Mouse (Mus musculus): Measurements from ENCODE around the gene Rpl41. TPM values are rescaled to one million over a fixed set of nuclear protein-coding genes. Genes with fewer than 3 reads are reported as not detected.
"Not testable (repeated sequence)": the region's sequence is repeated elsewhere in the genome, so short reads cannot be mapped to it uniquely, and the experiment has no call there.

Gene Rpl41
- polyA plus RNA-seq, 2 experiments from 2014 or later, result 4,848 to 7,095 TPM

DNA sequence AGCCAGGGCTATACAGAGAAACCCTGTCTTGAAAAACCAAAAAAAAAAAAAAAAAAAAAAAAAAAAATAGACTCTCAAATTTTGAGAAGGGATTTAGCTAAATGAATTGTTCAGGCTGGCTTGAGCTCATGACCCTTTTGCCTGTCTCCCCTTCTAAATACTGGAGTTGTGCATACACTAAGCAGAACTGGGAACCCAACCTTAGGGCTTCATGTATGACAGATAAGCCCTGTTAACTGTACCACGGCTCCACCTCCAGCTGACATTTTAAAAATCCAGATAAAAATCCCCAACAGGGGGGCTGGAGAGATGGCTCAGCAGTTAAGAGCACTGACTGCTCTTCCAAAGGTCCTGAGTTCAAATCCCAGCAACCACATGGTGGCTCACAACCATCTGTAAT is 6.5 kb upstream of the Rpl41 start:
- not testable (repeated sequence) for ATAC-seq

- not testable (repeated sequence) for ATAC-seq
These were observed 1.2 kb upstream of the Rpl41 start for GRCm38 (mm10) chr10:128550144-128550823.

DNA sequence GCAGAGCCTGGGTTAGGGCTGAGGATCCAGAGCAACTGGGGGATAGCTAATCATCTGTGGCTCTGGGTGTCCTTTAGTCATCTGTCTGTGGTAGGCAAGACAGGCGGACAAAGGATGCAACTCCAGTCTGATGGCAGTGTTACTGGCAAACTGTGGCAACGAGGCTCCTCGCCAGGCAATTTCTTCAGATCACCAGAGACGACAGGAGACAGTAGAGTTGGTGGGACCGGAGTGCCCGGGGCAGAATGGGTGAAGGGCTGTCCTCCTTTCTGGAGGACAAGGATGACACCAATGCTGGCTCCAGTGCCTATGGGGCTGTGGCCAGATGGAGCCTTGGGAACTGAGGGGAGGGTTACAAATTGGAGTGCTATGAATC is 565 bp upstream of the Rpl41 start:
- not testable (repeated sequence) for ATAC-seq

- not testable (repeated sequence) for ATAC-seq
These were observed 884 bp downstream of the Rpl41 start for GRCm38 (mm10) chr10:128548051-128548791.

GRCm38 (mm10) chr10:128547361-128548032 is 1.6 kb downstream of the Rpl41 start, which contains the start of gene Zc3h10:
TSS of gene Zc3h10 (minus strand) at chr10:128547774.
- ATAC-seq, result peak; percentile 73

GRCm38 (mm10) chr10:128546787-128547186 is 2.3 kb downstream of the Rpl41 start:
- ATAC-seq, result no peak

DNA sequence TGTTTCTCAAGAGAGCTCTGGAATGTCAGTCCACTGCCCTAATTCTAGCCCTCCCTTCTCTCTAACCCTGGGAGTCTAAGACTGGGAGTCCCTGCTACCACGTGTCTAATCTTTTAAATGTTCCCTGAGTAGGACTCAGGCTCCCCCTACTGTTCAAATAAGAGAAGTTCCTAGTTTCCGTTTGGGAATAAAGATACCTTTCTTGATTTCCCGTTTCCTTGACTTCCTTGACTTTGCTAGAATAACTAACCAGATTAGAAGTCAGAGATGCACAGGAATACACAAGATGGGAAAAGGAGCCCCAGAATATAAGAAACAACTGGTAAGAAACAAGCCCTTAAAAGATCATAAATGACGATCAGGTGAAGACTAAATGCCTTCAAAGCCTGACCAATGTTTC is 2.7 kb downstream of the Rpl41 start:
- ATAC-seq, result no peak

DNA sequence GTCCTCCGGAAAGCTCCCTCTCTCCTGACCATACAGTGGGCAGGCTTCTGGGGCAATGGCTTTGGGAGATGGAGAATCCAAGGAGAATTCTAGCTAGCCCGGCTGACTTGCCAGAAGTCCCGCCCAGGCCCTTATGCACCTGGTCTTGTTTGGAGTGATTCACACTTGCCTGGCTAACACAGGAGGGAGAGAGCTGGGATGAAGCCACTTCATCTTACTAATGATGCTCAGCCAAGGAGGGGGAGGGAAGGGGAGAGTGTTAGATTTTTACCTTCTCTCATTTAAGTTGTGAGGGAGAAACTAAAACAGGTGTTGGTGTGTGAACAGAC is 3.6 kb downstream of the Rpl41 start:
- ATAC-seq, result no peak

DNA sequence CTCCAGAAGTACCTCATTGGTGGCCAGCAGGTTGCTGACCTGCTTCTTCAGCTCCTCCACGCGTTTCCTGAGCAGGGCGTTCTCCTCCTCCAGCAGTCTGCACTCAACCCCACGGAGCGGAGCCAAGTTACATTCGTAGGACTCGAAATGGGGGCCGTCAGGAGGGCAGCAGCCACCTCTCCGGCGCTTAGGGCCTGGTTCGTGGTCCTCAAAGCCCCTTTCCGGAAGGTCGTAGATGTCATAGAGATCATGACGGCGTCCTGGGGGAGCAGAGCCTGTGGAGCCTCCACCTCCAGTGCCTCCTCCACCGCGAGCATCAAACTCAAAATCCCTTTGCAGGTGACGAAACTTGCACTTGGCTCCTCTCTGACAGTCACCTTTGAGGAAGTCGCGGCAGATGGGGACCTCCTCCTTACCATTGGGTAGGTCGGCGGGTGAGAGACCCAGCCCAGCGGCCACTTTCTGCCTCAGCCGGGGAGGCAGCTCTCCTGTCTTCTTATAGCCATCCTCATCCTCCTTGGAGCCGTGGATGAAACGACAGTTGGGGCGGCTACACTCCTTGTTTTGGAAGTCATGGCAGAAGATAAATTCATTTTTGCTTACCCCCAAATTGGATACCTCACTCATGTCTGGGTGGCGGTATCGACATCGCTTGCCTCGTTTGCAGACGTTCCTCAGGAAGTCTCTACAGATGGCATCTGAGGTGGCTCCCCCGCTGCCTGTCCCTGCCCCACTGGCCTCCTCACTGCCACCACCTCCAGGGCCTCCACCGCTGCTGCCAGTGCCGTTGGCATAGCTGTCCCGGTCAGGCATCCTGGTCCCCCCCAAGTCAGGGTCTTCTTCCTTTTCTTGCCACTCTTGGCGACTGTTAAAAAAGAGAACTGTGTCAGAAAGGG is 4.2 kb downstream of the Rpl41 start:
- ATAC-seq, result no peak

DNA sequence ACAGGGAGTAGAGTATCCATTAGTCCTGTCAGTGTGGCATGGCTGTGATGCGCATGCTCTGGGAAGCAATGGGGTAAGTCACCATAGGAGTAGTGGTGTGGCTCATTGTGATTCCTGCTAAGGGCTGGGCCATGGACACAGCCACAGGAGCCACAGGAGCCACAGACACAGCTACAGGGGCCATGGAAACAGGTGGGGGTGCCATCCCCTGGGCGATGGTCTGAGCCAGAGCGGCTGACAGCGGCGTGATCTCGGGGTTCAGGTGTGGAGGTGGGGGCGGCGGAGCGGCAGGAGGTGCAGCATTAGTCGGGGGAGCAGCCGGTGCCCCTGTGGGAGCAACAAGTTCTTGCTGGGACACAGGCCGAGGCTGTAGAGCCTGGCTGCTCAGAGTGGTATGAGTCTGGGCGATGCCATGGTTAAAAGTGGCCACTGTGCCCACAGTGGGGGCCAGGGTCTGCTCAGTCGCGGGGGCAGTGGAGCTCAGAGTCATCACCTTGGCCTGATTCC is 4.9 kb downstream of the Rpl41 start:
- no peak for ATAC-seq

DNA sequence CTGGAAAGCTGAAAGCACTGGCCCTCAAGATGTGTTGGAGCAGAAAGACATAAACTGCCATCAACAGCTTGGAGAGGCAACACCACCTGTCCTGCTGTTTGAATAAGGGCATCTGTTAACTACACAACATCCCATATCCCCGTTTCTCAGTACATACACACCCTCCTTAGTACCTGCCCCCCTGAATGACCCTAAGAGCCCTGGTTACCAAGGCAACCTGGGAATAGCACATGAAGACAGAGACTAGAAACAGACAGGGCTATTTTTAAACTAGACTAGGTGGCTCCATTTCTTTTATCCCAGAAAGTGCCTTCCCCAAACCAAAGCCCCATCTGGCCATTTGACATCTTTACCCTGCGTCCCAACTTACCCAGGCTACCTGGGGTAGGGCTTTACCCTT is 6.0 kb downstream of the Rpl41 start:
- ATAC-seq, result no peak

DNA sequence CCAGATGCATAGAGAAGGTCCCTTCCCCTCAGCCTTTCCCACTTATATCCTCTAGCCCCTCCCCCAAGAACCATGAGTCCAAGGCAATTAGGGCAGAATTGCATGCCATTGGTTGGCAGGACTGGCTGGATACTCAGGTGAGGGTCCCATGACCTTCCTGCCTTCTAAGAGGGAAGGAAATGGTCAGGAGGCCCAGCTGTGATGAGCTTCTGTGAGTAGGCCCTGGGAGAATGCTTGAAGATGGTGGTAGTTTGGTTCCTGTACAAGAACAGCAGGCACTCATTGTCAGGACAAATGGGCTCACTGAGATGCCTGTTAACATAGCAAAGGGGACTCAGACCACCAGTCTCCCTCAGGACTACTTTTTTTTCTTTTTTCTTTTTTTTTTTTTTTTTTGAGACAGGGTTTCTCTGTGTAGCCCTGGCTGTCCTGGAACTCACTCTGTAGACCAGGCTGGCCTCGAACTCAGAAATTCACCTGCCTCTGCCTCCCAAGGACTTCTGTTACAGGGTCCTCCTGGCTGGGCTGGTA is 10.7 kb downstream of the Rpl41 start:
- no peak for ATAC-seq

GRCm38 (mm10) chr10:128536266-128536940 is 12.7 kb downstream of the Rpl41 start:
- ATAC-seq, result peak; percentile 99

- peak; percentile 47 for ATAC-seq
These were observed 13.4 kb downstream of the Rpl41 start for GRCm38 (mm10) chr10:128535624-128536265.

GRCm38 (mm10) chr10:128535206-128535605 is 13.9 kb downstream of the Rpl41 start:
- ATAC-seq, result no peak

DNA sequence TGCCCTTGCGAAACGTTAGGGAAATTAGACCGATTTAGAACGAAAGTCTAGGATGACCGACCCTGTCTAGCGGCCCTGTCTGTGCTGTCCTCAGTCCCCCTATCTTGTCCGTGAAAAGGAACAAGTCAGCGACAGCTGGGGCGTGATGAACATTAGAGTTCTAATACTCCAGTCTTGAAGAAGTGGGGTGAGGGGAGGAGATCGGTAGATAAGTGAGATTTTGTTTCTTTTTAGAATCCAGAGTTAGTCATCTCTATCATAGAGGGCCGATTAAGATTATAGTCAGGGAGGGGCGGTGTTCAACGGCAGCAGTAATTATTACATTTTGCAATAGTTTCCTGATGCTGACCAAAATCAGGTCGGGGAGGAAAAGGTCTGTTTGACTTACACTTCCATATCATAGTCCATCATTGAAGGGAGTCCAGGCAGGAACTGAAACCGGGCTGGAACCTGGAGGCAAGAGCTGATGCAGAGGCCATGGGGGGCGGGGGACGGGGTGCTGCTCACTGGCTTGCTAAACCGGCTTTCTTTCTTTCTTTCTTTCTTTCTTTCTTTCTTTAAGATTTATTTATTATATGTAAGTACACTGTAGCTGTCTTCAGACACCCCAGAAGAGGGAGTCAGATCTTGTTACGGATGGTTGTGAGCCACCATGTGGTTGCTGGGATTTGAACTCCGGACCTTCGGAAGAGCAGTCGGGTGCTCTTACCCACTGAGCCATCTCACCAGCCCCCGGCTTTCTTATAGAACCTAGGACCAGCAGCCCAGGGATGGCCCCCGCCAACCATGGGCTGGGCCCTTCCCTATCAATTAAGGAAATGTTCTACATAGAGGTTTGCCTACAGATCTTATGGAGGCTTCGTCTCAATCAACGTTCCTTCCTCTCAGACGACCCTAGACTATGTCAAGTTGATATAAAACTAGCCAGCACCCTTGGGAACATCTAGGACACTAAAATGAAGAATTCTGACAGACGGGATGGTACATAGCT is 22.4 kb downstream of the Rpl41 start:
- ATAC-seq, result peak; percentile 16

DNA sequence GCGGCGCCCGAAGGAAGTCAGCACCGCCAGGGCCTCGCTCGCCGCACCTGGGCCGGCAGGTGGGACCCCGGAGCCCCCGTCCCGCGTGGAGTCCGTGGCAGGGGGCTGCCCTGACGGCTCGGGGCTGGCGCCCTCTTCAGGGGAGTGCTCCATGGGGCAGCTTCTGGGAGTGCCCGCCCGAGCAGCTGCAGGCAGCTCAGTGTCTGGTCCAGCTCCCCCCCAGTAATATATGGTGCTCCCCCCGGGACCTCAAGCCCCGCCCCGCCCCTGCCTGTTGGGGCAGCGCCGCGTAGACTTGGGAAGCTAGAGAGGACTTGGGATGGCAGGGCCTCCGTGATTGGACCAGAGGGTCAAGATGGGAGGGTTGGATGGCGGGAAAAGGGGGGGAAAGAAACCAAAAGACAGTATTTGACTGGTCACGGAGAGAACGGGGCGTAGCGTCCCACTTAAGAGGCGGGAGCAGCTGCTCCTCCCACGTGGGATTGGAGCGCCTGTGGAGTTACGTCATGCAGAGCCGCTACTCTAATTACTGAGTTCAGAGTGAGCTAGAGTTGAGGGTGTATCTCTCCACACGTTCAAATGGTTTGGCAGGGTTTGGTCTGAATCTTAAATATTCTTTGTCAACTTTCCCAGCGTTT is 23.3 kb downstream of the Rpl41 start, which contains the start of gene Esyt1:
Gene Esyt1 (minus strand): TSS at position 201 of the 638 bp plus-strand sequence.
- ATAC-seq, result peak; percentile 89

- ATAC-seq, result peak; percentile 59
These were observed 24.1 kb downstream of the Rpl41 start for GRCm38 (mm10) chr10:128524732-128525662.
